Mouse (Mus musculus) heart, postnatal 0 days (tissue): Measurements from ENCODE around the gene Zrsr1. TPM values are rescaled to one million over a fixed set of nuclear protein-coding genes. Genes with fewer than 3 reads are reported as not detected.

Experiments
- ATAC-seq: fragments of 200-750 bp; cut with Nextera tagmentation; 2 replicates; pipeline ENCODE4 v1.8.0; 2017; ENCODE audit warnings: low read depth, moderate number of reproducible peaks, moderate library complexity; ENCODE audit not compliant: insufficient read depth
- DNase-seq: peaks from one replicate; pipeline ENCODE4 v3.0.0-alpha.2; 2016; ENCODE audit warnings: low spot score
- H3K27ac ChIP-seq: fragments of 300-500 bp; sonication (generic); 2 replicates; pipeline ENCODE4 v1.5.1; 2014; ENCODE audit warnings: low read depth, mild to moderate bottlenecking
- H3K27me3 ChIP-seq: fragments of 300-500 bp; sonication (generic); 2 replicates; pipeline ENCODE4 v1.6.1; 2014; ENCODE audit warnings: low read length, mixed read lengths; ENCODE audit not compliant: control insufficient read depth, insufficient read depth
- H3K36me3 ChIP-seq: fragments of 300-500 bp; sonication (generic); replicated peaks from 2 replicates; pipeline ENCODE4 v1.6.1; 2014; ENCODE audit warnings: low read length, mixed read lengths; ENCODE audit not compliant: control insufficient read depth, insufficient read depth
- H3K4me1 ChIP-seq: fragments of 300-500 bp; sonication (generic); 2 replicates; pipeline ENCODE4 v1.6.1; 2014; ENCODE audit warnings: antibody characterized with exemption; ENCODE audit not compliant: control insufficient read depth, insufficient read depth
- H3K4me2 ChIP-seq: fragments of 300-500 bp; sonication (generic); 2 replicates; pipeline ENCODE4 v1.6.1; 2014; ENCODE audit warnings: low read depth, mild to moderate bottlenecking, low read length, moderate library complexity
- H3K4me3 ChIP-seq: fragments of 300-500 bp; sonication (generic); 2 replicates; pipeline ENCODE4 v1.5.1; 2014; ENCODE audit warnings: low read depth, low read length
- H3K9ac ChIP-seq: fragments of 300-500 bp; sonication (generic); replicated peaks from 2 replicates; pipeline ENCODE4 v1.6.1; 2014; ENCODE audit warnings: low read depth, low read length, mixed read lengths
- H3K9me3 ChIP-seq: fragments of 300-500 bp; sonication (generic); replicated peaks from 2 replicates; pipeline ENCODE4 v1.6.1; 2016; ENCODE audit warnings: low read length; ENCODE audit not compliant: control insufficient read depth
- CTCF ChIP-seq: IDR thresholded peaks from 2 replicates; pipeline ENCODE4 v1.5.1; 2016; ENCODE audit warnings: antibody characterized with exemption, control low read depth, low read depth
- EP300 ChIP-seq: IDR thresholded peaks from 2 replicates; pipeline ENCODE4 v1.6.1; 2016; ENCODE audit warnings: antibody characterized with exemption, low read depth
- WGBS: fragments of 180-500 bp; shearing (Covaris S2); extraction: QIAGEN DNeasy Blood & Tissue Kit; methylation state at CpG from one replicate; pipeline ENCODE4 v1.1.7; 2014; 5-methylcytosine and 5-hydroxymethylcytosine counted together
- polyA plus RNA-seq: library from polyadenylated mRNA; unstranded; fragments of >200 nt; fragmentation: Nextera tagmentation; extraction: Ambion mirVana; gene quantifications from 2 replicates; pipeline ENCODE4 v1.2.1, GENCODE M21; 2015
- total RNA-seq: library from RNA; depleted of rRNA; stranded (reverse); fragments of >200 nt; gene quantifications from 2 replicates; pipeline ENCODE4 v1.2.3, GENCODE M21; 2014; ENCODE audit warnings: low replicate concordance

Gene Zrsr1
- total and polyA plus RNA-seq, 2 experiments from 2014 or later = 2.0 TPM

- Histone ChIP-seq H3K27me3 (no peaks in the 10 kb centered on the region), H3K9me3 (no peaks in the 10 kb centered on the region), H3K4me3 (no peak overlapping the region), H3K4me1 (peaks cover 12% of the 10 kb centered on the region), H3K27ac (no peak overlapping the region), H3K4me2 (no peak overlapping the region), H3K36me3 (no peaks in the 10 kb centered on the region), H3K9ac (no peak overlapping the region)
- WGBS = 46% methylated on average over 2 of the region's 2 CpGs
- ATAC-seq (no peak), DNase-seq (peak; percentile 55)
- TF ChIP-seq EP300 (no peak), CTCF (peak; percentile 77)
Measured at GRCm38 (mm10) chr11:22987357-22987756, 15.6 kb downstream of the Zrsr1 start.

DNA sequence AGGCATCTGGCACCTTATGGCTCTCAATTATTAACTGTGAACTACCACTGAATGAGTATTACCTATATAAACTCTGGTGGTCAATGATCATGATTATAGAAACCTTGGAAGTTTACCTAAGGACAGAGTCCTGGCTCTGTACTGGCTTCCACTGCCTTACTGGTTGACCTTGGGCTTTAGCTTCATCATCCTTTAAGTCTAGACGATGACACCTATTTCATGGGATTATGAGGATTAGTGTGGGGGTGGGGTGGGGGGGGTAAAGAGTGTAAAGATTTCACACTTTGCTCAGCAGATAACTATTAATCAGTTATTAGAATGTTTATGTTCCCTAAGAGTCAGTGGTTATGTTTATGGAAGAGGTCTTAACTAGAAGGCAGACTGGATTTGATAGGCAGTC is 18.0 kb downstream of the Zrsr1 start:
- Histone ChIP-seq H3K4me1 (peaks cover 13% of the 10 kb centered on the region), H3K9ac (peak overlapping the region; percentile 93), H3K4me2 (peak overlapping the region; percentile 81), H3K9me3 (no peaks in the 10 kb centered on the region), H3K4me3 (peak overlapping the region; percentile 83), H3K36me3 (peaks cover 15% of the 10 kb centered on the region), H3K27me3 (no peaks in the 10 kb centered on the region), H3K27ac (peak overlapping the region; percentile 92)
- ATAC-seq (no peak), DNase-seq (no peak)
- WGBS = 27% methylated on average over 1 of the region's 1 CpGs
- no peak for TF ChIP-seq EP300
- TF ChIP-seq CTCF = no peak

DNA sequence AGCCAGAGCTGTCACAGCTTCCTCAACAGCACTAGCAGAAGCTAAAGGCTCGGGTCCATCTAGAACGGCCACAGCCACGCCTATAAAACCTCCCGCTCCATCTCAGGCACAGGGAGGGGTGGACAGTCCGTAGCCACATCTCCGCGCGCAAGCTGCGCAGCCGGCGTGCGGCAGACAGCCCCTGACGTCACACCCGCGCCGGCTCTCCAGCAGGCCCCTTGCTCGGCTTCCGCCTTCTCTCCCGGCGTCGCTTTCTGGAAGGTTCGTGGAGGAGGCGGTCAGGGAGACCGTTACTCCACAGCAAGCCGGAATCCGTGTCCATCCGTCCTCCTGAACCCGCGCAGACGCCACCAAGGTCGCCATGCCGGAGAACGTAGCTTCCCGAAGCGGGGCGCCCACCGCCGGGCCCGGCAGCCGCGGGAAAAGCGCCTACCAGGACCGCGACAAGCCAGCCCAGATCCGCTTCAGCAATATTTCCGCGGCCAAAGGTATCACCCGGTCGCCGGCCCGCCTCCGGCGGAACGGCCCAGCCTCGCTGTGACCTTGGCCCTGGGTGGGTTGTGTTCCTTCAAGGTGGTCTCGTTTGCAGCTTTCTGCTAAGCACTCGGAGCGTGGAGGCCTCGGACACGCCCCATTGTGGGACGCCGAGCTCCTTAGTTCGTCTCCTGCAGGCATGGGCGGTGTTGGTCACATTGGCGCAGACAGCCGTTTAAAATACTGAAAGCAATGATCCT is 18.8 kb downstream of the Zrsr1 start, which contains the start of gene Cct4:
Gene Cct4 (plus strand): TSS at position 127 of the 734 bp plus-strand sequence.
- H3K4me1 ChIP-seq = peaks cover 13% of the 10 kb centered on the region
- under 1% methylated on average over 63 of the region's 66 CpGs for WGBS
- peak within 1 kb of the TSS; percentile 92 for H3K27ac ChIP-seq
- H3K36me3 ChIP-seq = peaks cover 23% of the 10 kb centered on the region
- no peaks in the 10 kb centered on the region for H3K9me3 ChIP-seq
- peak within 1 kb of the TSS; percentile 81 for H3K4me2 ChIP-seq
- ATAC-seq (peak; percentile 98), DNase-seq (peak; percentile 92)
- no peaks in the 10 kb centered on the region for H3K27me3 ChIP-seq
- peak within 1 kb of the TSS; percentile 93 for H3K9ac ChIP-seq
- peak within 1 kb of the TSS; percentile 83 for H3K4me3 ChIP-seq
- TF ChIP-seq EP300 (no peak; the same call in none of the 2 replicates), CTCF (no peak)

DNA sequence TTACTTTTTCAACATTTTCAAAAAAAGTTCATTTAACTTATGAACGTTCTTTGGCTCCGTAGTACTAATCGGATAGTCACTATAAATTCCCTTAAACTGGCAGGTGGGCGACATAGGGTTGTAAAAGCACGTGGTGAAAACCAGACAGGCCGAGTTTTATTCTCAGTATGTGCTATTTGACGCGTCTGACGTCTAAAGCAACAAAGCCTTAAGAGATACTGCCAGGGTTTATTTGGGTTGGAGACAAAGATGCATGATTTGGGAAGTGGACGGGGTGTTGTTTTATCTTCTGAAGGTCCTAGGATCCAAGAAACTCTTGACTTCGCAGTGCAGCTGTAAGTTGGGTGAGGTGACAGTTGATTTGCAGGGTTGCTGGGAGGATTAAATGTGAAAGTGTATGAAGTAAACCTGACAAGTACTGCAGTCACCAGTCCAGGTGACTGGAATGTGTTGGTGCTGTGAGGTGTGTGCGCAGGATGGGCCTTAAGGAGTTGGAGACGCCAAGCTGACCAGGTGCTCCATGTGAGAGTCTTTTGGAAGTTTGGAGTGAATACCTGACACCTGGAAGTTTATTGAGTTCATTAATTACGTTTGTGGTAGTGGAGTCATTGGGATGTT is 19.5 kb downstream of the Zrsr1 start:
- no peak for TF ChIP-seq CTCF
- TF ChIP-seq EP300 = no peak
- peak overlapping the region; percentile 93 for H3K9ac ChIP-seq
- H3K27me3 ChIP-seq = no peaks in the 10 kb centered on the region
- peak overlapping the region; percentile 92 for H3K27ac ChIP-seq
- H3K4me1 ChIP-seq = peaks cover 13% of the 10 kb centered on the region
- peak overlapping the region; percentile 81 for H3K4me2 ChIP-seq
- WGBS = 6% methylated on average over 14 of the region's 14 CpGs
- ATAC-seq (no peak), DNase-seq (no peak)
- H3K4me3 ChIP-seq = peak overlapping the region; percentile 83
- H3K9me3 ChIP-seq = no peaks in the 10 kb centered on the region
- H3K36me3 ChIP-seq = peaks cover 28% of the 10 kb centered on the region

DNA sequence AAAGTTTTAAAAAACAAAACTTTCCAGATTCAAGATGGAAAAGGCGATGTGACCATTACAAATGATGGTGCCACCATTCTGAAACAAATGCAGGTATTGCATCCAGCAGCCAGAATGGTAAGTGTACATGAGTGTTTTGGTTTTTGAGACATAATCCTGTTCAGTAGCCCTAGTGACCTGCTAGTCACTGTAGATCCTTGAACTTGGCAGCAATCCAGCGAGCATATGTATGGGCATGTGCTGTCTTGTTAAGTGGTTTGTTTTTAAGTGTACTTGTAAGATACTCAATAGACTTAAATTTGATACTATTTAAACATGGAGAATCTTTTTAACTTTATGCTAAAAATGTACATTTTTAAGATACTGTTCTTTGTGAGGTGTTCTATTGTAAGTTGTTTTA is 22.5 kb downstream of the Zrsr1 start:
- WGBS = 72% methylated on average over 2 of the region's 2 CpGs
- H3K27me3 ChIP-seq = no peaks in the 10 kb centered on the region
- TF ChIP-seq CTCF (no peak), EP300 (no peak)
- no peak overlapping the region for H3K4me2 ChIP-seq
- H3K9ac ChIP-seq = no peak overlapping the region
- H3K27ac ChIP-seq = no peak overlapping the region
- peaks cover 55% of the 10 kb centered on the region for H3K36me3 ChIP-seq
- DNase-seq (no peak), ATAC-seq (no peak)
- H3K4me1 ChIP-seq = peaks cover 13% of the 10 kb centered on the region
- no peaks in the 10 kb centered on the region for H3K9me3 ChIP-seq
- no peak overlapping the region for H3K4me3 ChIP-seq
